Mouse (Mus musculus) embryonic facial prominence, embryonic 11.5 days (tissue): ENCODE data around the gene Gdap1l1. TPM values are rescaled to one million over a fixed set of nuclear protein-coding genes. Genes with fewer than 3 reads are reported as not detected.

Source experiments
- ATAC-seq: fragments of 200-750 bp; cut with Nextera tagmentation; replicated peaks from 2 replicates; pipeline ENCODE4 v1.8.0; 2017; ENCODE audit warnings: low read depth; ENCODE audit not compliant: insufficient number of reproducible peaks, low FRiP score, low TSS enrichment
- DNase-seq: peaks from one replicate; pipeline ENCODE4 v3.0.0-alpha.2; 2015; ENCODE audit warnings: low spot score
- H3K27ac ChIP-seq: fragments of 300-500 bp; sonication (generic); replicated peaks from 2 replicates; pipeline ENCODE4 v1.5.1; 2014; ENCODE audit warnings: mild to moderate bottlenecking, low read depth, low read length, control low read depth
- H3K27me3 ChIP-seq: fragments of 300-500 bp; sonication (generic); 2 replicates; pipeline ENCODE4 v1.6.1; 2014; ENCODE audit warnings: mild to moderate bottlenecking, low read length, moderate library complexity, mixed read lengths; ENCODE audit not compliant: control insufficient read depth, insufficient read depth
- H3K36me3 ChIP-seq: fragments of 300-500 bp; sonication (generic); replicated peaks from 2 replicates; pipeline ENCODE4 v1.6.1; 2014; ENCODE audit warnings: low read depth, mild to moderate bottlenecking, low read length, moderate library complexity, mixed read lengths; ENCODE audit not compliant: control insufficient read depth, insufficient read depth
- H3K4me1 ChIP-seq: fragments of 300-500 bp; sonication (generic); 2 replicates; pipeline ENCODE4 v1.6.1; 2014; ENCODE audit warnings: low read length, mixed read lengths; ENCODE audit not compliant: control insufficient read depth, insufficient read depth
- H3K4me2 ChIP-seq: fragments of 300-500 bp; sonication (generic); 2 replicates; pipeline ENCODE4 v1.6.1; 2014; ENCODE audit warnings: low read depth, mild to moderate bottlenecking, control low read depth, low read length, moderate library complexity
- H3K4me3 ChIP-seq: fragments of 300-500 bp; sonication (generic); 2 replicates; pipeline ENCODE4 v1.5.1; 2014; ENCODE audit warnings: low read depth, low read length, control low read depth
- H3K9ac ChIP-seq: fragments of 300-500 bp; sonication (generic); replicated peaks from 2 replicates; pipeline ENCODE4 v1.6.1; 2014; ENCODE audit warnings: mild to moderate bottlenecking, control low read depth, low read length
- H3K9me3 ChIP-seq: fragments of 300-500 bp; sonication (generic); replicated peaks from 2 replicates; pipeline ENCODE4 v1.6.1; 2016; ENCODE audit warnings: mild to moderate bottlenecking, low read length, inconsistent platforms, mixed read lengths; ENCODE audit not compliant: control insufficient read depth
- WGBS: fragments of 180-500 bp; shearing (Covaris S2); extraction: QIAGEN DNeasy Blood & Tissue Kit; methylation state at CpG from one replicate; pipeline ENCODE4 v1.1.7; 2014; 5-methylcytosine and 5-hydroxymethylcytosine counted together
- polyA plus RNA-seq: library from polyadenylated mRNA; unstranded; fragments of >200 nt; fragmentation: Nextera tagmentation; extraction: Ambion mirVana; gene quantifications from 2 replicates; pipeline ENCODE4 v1.2.1, GENCODE M21; 2014

Gdap1l1 gene
- 10.9 and 13.6 TPM in 2 replicates for polyA plus RNA-seq

DNA sequence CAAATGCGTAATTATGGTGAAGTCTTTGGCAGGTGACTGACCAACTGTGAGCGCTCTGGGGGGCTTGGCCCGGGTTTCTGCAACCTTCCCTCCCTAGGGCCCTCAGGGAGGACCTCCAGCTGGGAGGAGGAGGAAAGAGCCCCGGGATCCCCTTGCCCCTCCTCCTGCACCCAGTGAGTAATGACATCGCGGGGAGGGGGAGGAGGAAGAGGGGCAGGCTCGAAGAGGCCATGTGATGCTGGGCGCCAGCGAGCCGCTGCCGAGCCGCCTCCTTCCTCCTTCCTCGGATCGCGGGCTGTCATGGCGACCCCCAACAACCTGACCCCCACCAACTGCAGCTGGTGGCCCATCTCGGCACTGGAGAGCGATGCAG is at the start of gene Gdap1l1:
Gene Gdap1l1, plus strand, starts transcription at position 231 of the 373 bp plus-strand sequence.
- DNase-seq (peak; percentile 26), ATAC-seq (peak; percentile 32; the same call in 1 of the 2 replicates)
- H3K4me1 ChIP-seq = 0 out of 2 replicates have a peak, but pooled peaks cover 2% of the 10 kb centered on the region
- no peaks in the 10 kb centered on the region for H3K9me3 ChIP-seq
- no peaks in the 10 kb centered on the region for H3K36me3 ChIP-seq
- H3K27me3 ChIP-seq = peaks cover 10% of the 10 kb centered on the region
- no peak within 1 kb of the TSS for H3K27ac ChIP-seq
- H3K4me3 ChIP-seq = peak within 1 kb of the TSS; percentile 37
- peak within 1 kb of the TSS; percentile 52 for H3K4me2 ChIP-seq
- 3% methylated on average over 18 of the region's 18 CpGs for WGBS
- peak within 1 kb of the TSS; percentile 43 for H3K9ac ChIP-seq

- no peak for DNase-seq
- Histone ChIP-seq H3K27me3 (no peaks in the 10 kb centered on the region), H3K4me3 (no peak overlapping the region), H3K4me1 (no peaks in the 10 kb centered on the region), H3K4me2 (no peak overlapping the region), H3K9ac (no peak overlapping the region), H3K9me3 (no peaks in the 10 kb centered on the region), H3K36me3 (no peaks in the 10 kb centered on the region), H3K27ac (no peak overlapping the region)
- no peak for ATAC-seq
- WGBS = 87% methylated on average over 6 of the region's 6 CpGs
Measured at GRCm38 (mm10) chr2:163392436-163392835, 45.8 kb upstream of the Gdap1l1 start.

DNA sequence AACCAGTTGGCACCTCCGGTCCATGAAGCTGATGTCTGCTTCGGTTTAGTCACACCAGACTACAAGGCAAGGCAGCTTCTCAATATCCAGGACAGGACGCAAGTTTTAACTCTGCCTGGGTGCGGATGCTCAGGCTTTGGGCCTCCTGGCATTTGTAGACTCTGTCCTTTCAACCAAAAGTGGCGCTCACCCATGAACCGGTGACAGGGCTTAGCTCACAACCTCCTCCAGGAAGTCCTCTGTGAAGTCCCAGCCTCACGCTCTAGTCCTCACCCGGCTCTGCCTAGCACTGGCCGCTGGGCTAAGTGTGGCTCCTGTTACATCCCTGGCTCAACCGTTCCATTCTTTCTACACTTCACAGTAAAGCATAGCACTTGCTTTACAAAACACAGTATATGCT is 45.0 kb upstream of the Gdap1l1 start:
- Histone ChIP-seq H3K9ac (no peak overlapping the region), H3K36me3 (no peaks in the 10 kb centered on the region), H3K27me3 (no peaks in the 10 kb centered on the region), H3K4me3 (no peak overlapping the region), H3K4me2 (no peak overlapping the region), H3K27ac (no peak overlapping the region), H3K4me1 (peaks cover 2% of the 10 kb centered on the region; the same call in 1 of the 2 replicates), H3K9me3 (no peaks in the 10 kb centered on the region)
- ATAC-seq (no peak), DNase-seq (no peak)
- 88% methylated on average over 10 of the region's 10 CpGs for WGBS

GRCm38 (mm10) chr2:163393976-163394375 is 44.3 kb upstream of the Gdap1l1 start:
- Histone ChIP-seq H3K4me2 (no peak overlapping the region), H3K4me1 (peaks cover 2% of the 10 kb centered on the region; the same call in 1 of the 2 replicates), H3K27me3 (no peaks in the 10 kb centered on the region), H3K9ac (no peak overlapping the region), H3K4me3 (no peak overlapping the region), H3K9me3 (no peaks in the 10 kb centered on the region), H3K27ac (no peak overlapping the region), H3K36me3 (no peaks in the 10 kb centered on the region)
- WGBS = 66% methylated on average over 6 of the region's 6 CpGs
- DNase-seq (no peak), ATAC-seq (no peak)

GRCm38 (mm10) chr2:163394977-163395376 is 43.3 kb upstream of the Gdap1l1 start:
- Histone ChIP-seq H3K4me3 (no peak overlapping the region), H3K4me2 (no peak overlapping the region), H3K4me1 (peaks cover 2% of the 10 kb centered on the region; the same call in 1 of the 2 replicates), H3K36me3 (no peaks in the 10 kb centered on the region), H3K27me3 (no peaks in the 10 kb centered on the region), H3K9me3 (no peaks in the 10 kb centered on the region), H3K9ac (no peak overlapping the region), H3K27ac (no peak overlapping the region)
- 71% methylated on average over 6 of the region's 6 CpGs for WGBS
- DNase-seq (no peak), ATAC-seq (no peak)

DNA sequence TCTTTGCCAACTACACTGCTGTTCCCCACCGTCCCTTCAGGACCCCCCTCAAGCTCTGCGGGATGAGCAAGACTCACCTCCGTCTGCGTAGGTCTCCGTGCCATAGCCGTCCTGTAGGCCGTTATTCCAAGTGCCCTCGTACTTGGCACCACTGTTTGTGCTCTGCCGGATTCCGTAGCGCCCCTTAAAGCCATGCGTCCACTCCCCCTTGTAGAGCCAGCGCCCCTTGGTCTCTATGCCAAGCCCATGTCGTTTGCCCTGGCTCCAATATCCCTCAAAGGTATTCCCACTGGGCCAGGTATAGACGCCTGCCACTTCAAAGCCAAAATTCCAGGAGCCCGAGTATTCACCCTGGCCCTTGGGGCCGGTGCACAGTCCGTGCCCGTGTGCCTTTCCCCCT is 41.2 kb upstream of the Gdap1l1 start:
- Histone ChIP-seq H3K4me3 (no peak overlapping the region), H3K9me3 (no peaks in the 10 kb centered on the region), H3K4me2 (peak overlapping the region; percentile 40; the same call in 1 of the 2 replicates), H3K27ac (no peak overlapping the region), H3K27me3 (no peaks in the 10 kb centered on the region), H3K4me1 (peaks cover 2% of the 10 kb centered on the region; the same call in 1 of the 2 replicates), H3K9ac (no peak overlapping the region), H3K36me3 (no peaks in the 10 kb centered on the region)
- DNase-seq (no peak), ATAC-seq (no peak)
- 89% methylated on average over 19 of the region's 19 CpGs for WGBS

- Histone ChIP-seq H3K4me2 (peak within 1 kb of the TSS; percentile 40), H3K27me3 (no peaks in the 10 kb centered on the region), H3K4me1 (peaks cover 2% of the 10 kb centered on the region; the same call in 1 of the 2 replicates), H3K9me3 (no peaks in the 10 kb centered on the region), H3K4me3 (peak within 1 kb of the TSS; percentile 15; the same call in 1 of the 2 replicates), H3K27ac (no peak within 1 kb of the TSS), H3K9ac (no peak within 1 kb of the TSS; the same call in 1 of the 2 replicates), H3K36me3 (no peaks in the 10 kb centered on the region)
- ATAC-seq = peak; percentile 71; the same call in 1 of the 2 replicates
- 5% methylated on average over 10 of the region's 10 CpGs for WGBS
- DNase-seq = peak; percentile 74
Measured at GRCm38 (mm10) chr2:163397905-163398304, 40.4 kb upstream of the Gdap1l1 start, which contains the start of gene Jph2. Gene Jph2 (minus strand): TSS chr2:163397993.

GRCm38 (mm10) chr2:163398770-163399169 is 39.5 kb upstream of the Gdap1l1 start:
- Histone ChIP-seq H3K9ac (no peak overlapping the region), H3K27ac (no peak overlapping the region), H3K36me3 (no peaks in the 10 kb centered on the region), H3K4me2 (no peak overlapping the region), H3K4me3 (no peak overlapping the region), H3K9me3 (no peaks in the 10 kb centered on the region), H3K4me1 (peaks cover 2% of the 10 kb centered on the region; the same call in 1 of the 2 replicates), H3K27me3 (no peaks in the 10 kb centered on the region)
- ATAC-seq (no peak), DNase-seq (no peak)
- 89% methylated on average over 4 of the region's 4 CpGs for WGBS
